Mouse (Mus musculus) forebrain, embryonic 11.5 days (tissue): ENCODE measurements around the gene Arid1b. TPM values are rescaled to one million over a fixed set of nuclear protein-coding genes. Genes with fewer than 3 reads are reported as not detected.
A peak's percentile ranks its signal among the peaks of the same experiment; 100 is the strongest.

ENCODE experiments used
- ATAC-seq: fragments of 200-750 bp; cut with Nextera tagmentation; replicated peaks from 2 replicates; pipeline ENCODE4 v1.8.0; 2017; ENCODE audit warnings: moderate TSS enrichment; ENCODE audit not compliant: low FRiP score
- DNase-seq: peaks from one replicate; pipeline ENCODE4 v3.0.0-alpha.2; 2017; ENCODE audit warnings: low spot score
- H3K27ac ChIP-seq: fragments of 300-500 bp; sonication (generic); 2 replicates; pipeline ENCODE4 v1.5.1; 2014; ENCODE audit warnings: low read depth, low read length
- H3K27me3 ChIP-seq: fragments of 300-500 bp; sonication (generic); 2 replicates; pipeline ENCODE4 v1.6.1; 2014; ENCODE audit warnings: mild to moderate bottlenecking, low read length, mixed read lengths; ENCODE audit not compliant: control insufficient read depth, insufficient read depth
- H3K36me3 ChIP-seq: fragments of 300-500 bp; sonication (generic); 2 replicates; pipeline ENCODE4 v1.6.1; 2014; ENCODE audit warnings: mild to moderate bottlenecking, low read length, moderate library complexity, mixed read lengths; ENCODE audit not compliant: control insufficient read depth, insufficient read depth
- H3K4me1 ChIP-seq: fragments of 300-500 bp; sonication (generic); replicated peaks from 2 replicates; pipeline ENCODE4 v1.6.1; 2014; ENCODE audit warnings: low read length, mixed read lengths; ENCODE audit not compliant: control insufficient read depth, insufficient read depth
- H3K4me2 ChIP-seq: fragments of 300-500 bp; sonication (generic); 2 replicates; pipeline ENCODE4 v1.6.1; 2014; ENCODE audit warnings: low read depth, mild to moderate bottlenecking, low read length, moderate library complexity, mixed read lengths; ENCODE audit not compliant: severe bottlenecking
- H3K4me3 ChIP-seq: fragments of 300-500 bp; sonication (generic); 2 replicates; pipeline ENCODE4 v1.5.1; 2014; ENCODE audit warnings: low read depth, low read length
- H3K9ac ChIP-seq: fragments of 300-500 bp; sonication (generic); 2 replicates; pipeline ENCODE4 v1.6.1; 2014; ENCODE audit warnings: low read length
- H3K9me3 ChIP-seq: fragments of 300-500 bp; sonication (generic); 2 replicates; pipeline ENCODE4 v1.6.1; 2016; ENCODE audit warnings: low read length, mixed read lengths; ENCODE audit not compliant: control insufficient read depth
- whole genome bisulfite sequencing: fragments of 180-500 bp; shearing (Covaris S2); extraction: QIAGEN DNeasy Blood & Tissue Kit; methylation state at CpG from one replicate; pipeline ENCODE4 v1.1.7; 2014; 5-methylcytosine and 5-hydroxymethylcytosine counted together
- polyA plus RNA-seq: library from polyadenylated mRNA; unstranded; fragments of >200 nt; fragmentation: Nextera tagmentation; extraction: Ambion mirVana; gene quantifications from 2 replicates; pipeline ENCODE4 v1.2.1, GENCODE M21; 2014

The Arid1b gene
- polyA plus RNA-seq, 1 experiment from 2014 or later: 16.3 TPM

DNA sequence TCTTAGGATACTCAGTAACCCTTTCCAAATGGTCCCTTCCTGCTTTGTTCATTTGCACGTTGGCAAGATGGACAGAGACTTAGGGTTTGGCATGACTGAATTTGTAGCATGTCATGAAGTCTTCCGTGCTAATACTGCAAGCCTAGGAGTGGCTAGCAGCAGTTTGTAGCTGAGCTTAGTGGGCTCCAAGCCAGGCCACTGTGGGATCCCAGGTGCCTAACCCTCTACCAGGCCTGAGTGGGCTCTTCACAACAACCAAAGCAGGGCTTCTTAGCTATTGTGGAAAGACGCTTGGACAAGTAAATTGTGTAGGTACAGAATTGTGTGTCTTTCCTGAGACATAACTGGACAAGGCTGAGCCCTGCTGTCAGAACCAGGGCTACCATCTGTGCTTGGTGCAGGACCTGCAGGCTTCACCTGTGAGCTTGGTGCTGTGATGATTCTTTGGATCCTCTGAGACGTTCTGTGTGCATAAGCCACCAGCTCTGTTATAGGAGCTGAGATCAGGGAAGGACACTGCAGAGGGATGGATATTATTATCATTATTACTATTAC is 286.4 kb downstream of the Arid1b start:
- H3K36me3 ChIP-seq: no peaks in the 10 kb centered on the region
- 86% methylated on average over 4 of the region's 4 CpGs for WGBS
- DNase-seq: no peak

DNA sequence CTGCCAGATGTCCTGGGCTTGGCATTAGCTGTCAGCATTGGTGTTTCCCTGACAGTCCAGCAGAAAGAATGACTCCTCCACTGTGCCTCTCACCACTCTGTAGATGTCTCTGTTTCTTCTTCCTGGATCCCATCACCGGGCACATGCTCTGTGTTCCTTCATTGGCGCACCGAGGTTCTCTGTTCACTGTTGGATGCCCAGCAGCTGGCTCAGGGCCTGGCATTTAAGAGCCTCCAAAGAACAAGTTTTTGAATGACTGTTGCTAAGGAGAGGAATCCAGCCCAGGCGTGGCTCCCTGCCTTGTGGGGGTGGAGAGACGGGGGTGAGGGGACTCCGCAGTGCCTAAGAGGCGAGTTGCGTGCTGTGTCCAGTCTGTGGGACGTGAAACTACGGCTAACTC is 290.7 kb downstream of the Arid1b start:
- H3K9ac ChIP-seq: no peak overlapping the region; the same call in 1 of the 2 replicates
- H3K4me1 ChIP-seq: peaks cover 6% of the 10 kb centered on the region; the same call in 1 of the 2 replicates
- no peak overlapping the region for H3K27ac ChIP-seq
- 82% methylated on average over 10 of the region's 10 CpGs for whole genome bisulfite sequencing
- no peaks in the 10 kb centered on the region for H3K27me3 ChIP-seq
- ATAC-seq (no peak), DNase-seq (no peak)
- no peak overlapping the region for H3K4me2 ChIP-seq
- H3K36me3 ChIP-seq: no peaks in the 10 kb centered on the region
- no peaks in the 10 kb centered on the region for H3K9me3 ChIP-seq
- H3K4me3 ChIP-seq: no peak overlapping the region

More for the DNA sequence above, 286.4 kb downstream of the Arid1b start:
- no peak overlapping the region for H3K4me3 ChIP-seq
- no peak for ATAC-seq
- H3K9me3 ChIP-seq: no peaks in the 10 kb centered on the region
- H3K27me3 ChIP-seq: no peaks in the 10 kb centered on the region
- no peaks in the 10 kb centered on the region for H3K4me1 ChIP-seq
- no peak overlapping the region for H3K4me2 ChIP-seq
- no peak overlapping the region for H3K27ac ChIP-seq
- no peak overlapping the region for H3K9ac ChIP-seq

DNA sequence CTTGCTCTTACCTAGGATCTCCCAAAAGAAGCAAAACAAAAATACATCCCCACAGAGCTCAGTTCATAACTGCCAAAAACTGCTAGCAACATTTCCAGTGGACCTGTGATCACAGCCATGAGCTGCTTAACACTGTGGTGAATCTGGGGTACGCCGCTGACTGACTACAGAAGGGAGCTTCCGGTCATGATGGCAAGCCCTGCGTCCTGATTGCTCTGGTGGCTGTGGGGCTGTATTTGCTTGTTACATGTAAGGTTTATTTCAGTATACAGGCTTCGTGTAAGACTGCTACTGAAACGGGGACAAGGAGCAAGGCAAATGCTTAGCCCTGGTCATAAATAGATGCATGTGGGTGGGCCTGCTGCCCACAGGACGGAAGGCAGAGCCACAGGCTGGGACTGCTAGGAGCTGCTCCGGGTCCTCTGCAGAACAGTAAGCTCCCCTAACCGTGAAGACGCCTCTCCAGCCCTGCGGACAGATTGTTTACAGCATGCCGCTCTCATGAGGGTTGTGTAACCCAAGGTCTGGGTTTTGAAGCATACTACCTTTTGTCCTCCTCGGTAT is 291.8 kb downstream of the Arid1b start:
- H3K9ac ChIP-seq: no peak overlapping the region
- ATAC-seq: no peak
- no peaks in the 10 kb centered on the region for H3K9me3 ChIP-seq
- WGBS: 84% methylated on average over 13 of the region's 13 CpGs
- no peaks in the 10 kb centered on the region for H3K27me3 ChIP-seq
- peaks cover 6% of the 10 kb centered on the region; the same call in 1 of the 2 replicates for H3K4me1 ChIP-seq
- no peaks in the 10 kb centered on the region; the same call in 1 of the 2 replicates for H3K36me3 ChIP-seq
- no peak for DNase-seq
- no peak overlapping the region for H3K4me2 ChIP-seq
- no peak overlapping the region for H3K4me3 ChIP-seq
- 0 out of 2 replicates have a peak overlapping the region, but pooled peaks have one; percentile 25 for H3K27ac ChIP-seq

DNA sequence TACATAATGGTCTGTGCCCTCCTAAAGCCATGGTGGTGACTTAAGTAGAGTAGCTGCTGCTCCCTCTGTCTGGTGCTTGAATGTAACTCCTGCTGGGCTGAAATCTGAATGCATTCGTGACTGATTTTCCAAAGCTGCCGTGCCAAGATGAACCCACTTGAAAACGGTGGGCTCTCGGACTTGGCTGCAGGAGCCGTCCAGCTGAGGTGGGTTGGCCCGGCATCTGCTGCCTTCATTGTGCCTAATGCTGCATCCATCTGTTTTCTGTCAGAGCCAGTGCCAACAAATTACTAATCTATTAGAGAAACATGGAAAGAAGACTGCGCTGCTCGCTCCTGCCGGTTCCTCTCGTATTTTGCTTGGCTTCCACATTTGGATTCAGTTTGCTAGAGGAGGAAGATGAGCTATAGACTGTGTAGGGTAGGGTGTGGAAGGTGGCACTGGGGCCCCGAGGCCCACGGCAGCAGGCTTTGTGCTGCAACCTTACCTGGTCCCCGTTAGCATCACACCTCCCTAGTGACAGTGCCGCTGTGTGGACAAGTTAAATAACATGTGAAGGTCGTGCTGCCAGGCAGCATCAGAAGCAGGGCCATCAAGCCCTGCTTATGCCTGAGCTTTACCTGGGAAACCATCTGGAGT is 292.6 kb downstream of the Arid1b start:
- no peaks in the 10 kb centered on the region; the same call in 1 of the 2 replicates for H3K36me3 ChIP-seq
- H3K27ac ChIP-seq: no peak overlapping the region
- no peaks in the 10 kb centered on the region for H3K9me3 ChIP-seq
- H3K4me3 ChIP-seq: no peak overlapping the region
- no peak for DNase-seq
- H3K4me2 ChIP-seq: no peak overlapping the region
- WGBS: 74% methylated on average over 15 of the region's 15 CpGs
- H3K27me3 ChIP-seq: no peaks in the 10 kb centered on the region
- no peak overlapping the region for H3K9ac ChIP-seq
- H3K4me1 ChIP-seq: peaks cover 6% of the 10 kb centered on the region; the same call in 1 of the 2 replicates
- no peak for ATAC-seq

DNA sequence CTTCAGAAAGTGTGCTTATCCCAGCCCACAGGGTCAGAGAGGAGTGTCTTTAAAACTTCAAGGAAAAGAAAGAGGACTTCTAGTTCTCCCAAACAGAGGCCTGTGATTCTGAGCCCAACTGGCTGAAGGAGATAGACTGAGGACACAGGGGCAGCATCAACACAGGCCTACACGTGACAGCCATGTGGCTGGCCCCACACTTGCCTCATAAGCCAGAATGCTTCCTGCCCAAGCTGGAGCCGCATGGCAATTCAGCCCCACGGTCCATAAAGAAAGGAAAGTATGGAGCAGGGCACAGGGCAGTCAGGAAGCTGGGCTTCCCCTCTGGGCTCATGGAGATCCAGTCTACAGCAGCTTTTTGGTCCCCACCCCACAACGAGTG is 293.1 kb downstream of the Arid1b start:
- no peak for ATAC-seq
- Histone ChIP-seq H3K9ac (no peak overlapping the region), H3K4me3 (no peak overlapping the region), H3K36me3 (no peaks in the 10 kb centered on the region; the same call in 1 of the 2 replicates), H3K9me3 (no peaks in the 10 kb centered on the region), H3K27ac (no peak overlapping the region), H3K4me1 (peaks cover 6% of the 10 kb centered on the region; the same call in 1 of the 2 replicates), H3K27me3 (no peaks in the 10 kb centered on the region), H3K4me2 (no peak overlapping the region)
- 88% methylated on average over 4 of the region's 4 CpGs for WGBS
- DNase-seq: no peak

DNA sequence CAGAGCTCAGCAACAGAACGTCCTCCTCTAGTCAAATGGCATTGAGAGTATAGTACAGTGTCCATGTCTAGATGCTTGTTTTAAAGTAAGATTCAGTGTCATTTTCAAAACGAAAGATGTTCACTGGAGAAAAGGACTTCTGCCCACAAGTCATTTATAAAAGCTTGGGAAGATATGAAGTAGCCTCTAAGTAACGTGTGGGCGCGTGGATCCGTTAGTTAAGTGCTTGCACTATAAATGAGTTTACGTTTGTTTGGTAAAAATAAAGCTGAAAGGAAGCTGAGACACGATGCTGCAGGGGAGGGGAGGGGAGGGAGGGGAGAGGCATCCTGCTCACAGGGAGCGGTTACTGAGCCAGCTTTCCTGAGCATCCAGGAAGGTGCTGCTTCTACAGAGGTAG is 293.5 kb downstream of the Arid1b start:
- WGBS: 83% methylated on average over 9 of the region's 9 CpGs

DNA sequence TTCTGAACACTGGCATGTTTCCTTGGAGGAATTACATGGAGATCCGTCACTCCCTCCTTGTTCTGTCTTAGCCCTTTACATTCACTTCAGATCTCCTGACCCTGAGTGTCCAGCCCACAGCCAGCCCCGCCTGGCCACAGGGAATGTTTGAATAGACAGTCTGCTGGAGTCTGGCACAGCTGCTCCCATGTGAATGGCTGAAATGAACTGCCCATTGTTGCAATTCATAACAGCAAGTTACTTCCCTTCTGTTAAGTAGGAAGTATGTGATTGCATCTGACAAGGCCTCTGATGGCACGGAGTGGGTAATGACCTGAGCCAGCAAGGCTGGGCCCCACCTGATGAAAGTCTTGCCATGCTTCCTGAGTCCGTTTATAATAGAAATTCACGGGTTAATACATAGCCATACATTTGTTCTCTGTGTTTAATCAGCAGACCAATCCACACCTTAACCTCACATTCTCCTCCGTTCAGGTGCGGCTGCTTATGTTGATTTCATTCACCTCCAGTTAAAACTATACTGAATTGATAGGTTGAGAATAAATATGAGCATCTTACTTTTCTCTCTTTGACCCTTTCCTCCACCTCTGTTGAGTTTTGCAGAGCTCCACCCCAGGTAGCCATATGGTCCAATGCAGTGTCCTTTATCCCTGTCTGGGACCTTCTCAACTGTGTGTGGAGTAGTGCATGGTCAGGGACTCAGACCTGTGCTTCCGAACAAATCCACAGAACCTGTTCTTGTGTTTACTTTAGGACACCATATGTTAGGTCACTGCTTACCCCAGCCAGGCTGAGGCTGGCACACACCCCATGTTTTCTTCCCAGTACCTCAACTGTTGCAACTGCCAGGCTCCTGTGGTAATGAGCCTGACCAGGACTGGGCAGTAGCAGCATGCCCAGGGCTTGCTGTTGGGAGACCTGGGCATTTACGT is 299.8 kb downstream of the Arid1b start:
- ATAC-seq (0 out of 2 replicates have a peak, but pooled peaks have one; percentile 21), DNase-seq (no peak)
- H3K27me3 ChIP-seq: no peaks in the 10 kb centered on the region
- no peaks in the 10 kb centered on the region; the same call in 1 of the 2 replicates for H3K4me1 ChIP-seq
- H3K9ac ChIP-seq: no peak overlapping the region
- no peak overlapping the region for H3K4me2 ChIP-seq
- H3K27ac ChIP-seq: no peak overlapping the region
- WGBS: 56% methylated on average over 9 of the region's 9 CpGs
- H3K4me3 ChIP-seq: no peak overlapping the region
- H3K9me3 ChIP-seq: no peaks in the 10 kb centered on the region
- H3K36me3 ChIP-seq: no peaks in the 10 kb centered on the region; the same call in 1 of the 2 replicates

More for the DNA sequence above, 293.5 kb downstream of the Arid1b start:
- Histone ChIP-seq H3K4me1 (peaks cover 6% of the 10 kb centered on the region; the same call in 1 of the 2 replicates), H3K9ac (no peak overlapping the region), H3K4me2 (no peak overlapping the region), H3K36me3 (no peaks in the 10 kb centered on the region; the same call in 1 of the 2 replicates), H3K4me3 (no peak overlapping the region), H3K9me3 (no peaks in the 10 kb centered on the region), H3K27ac (no peak overlapping the region), H3K27me3 (no peaks in the 10 kb centered on the region)
- DNase-seq: no peak
- ATAC-seq: no peak
